Mouse (Mus musculus) Muller cell, postnatal 12 days (primary cell): ENCODE data around the gene Gm20918.
"Not testable (repeated sequence)": the region's sequence is repeated elsewhere in the genome, so short reads cannot be mapped to it uniquely, and the experiment has no call there.

ENCODE experiments used
- DNase-seq: peaks from one replicate; pipeline ENCODE4 v3.0.0-alpha.2; 2015; ENCODE audit errors: inconsistent ontology term

Gene Gm20918

DNA sequence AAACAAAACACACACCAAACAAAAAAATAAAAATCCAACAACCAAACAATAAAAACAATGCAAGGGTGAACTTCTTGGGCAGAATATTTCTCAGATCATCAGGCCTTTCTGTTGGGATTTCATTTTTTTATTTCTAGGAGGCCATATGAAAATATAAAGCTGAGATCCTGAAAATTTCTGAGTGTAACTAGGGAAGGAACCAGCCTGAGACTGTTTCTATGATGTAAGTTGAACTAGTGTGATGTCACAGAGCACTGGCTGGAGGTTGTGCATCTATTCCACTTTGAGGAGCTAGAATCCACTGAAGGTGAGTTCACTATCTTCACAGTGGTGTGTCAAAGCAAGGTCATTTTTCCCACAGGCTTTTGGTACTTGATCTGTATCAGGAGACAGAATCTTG, at the start of gene Gm20918:
Gm20918 (plus strand) TSS at position 301 of the 400 bp plus-strand sequence.
- DNase-seq, result not testable (repeated sequence)
